Mouse (Mus musculus) heart, embryonic 10.5 days (tissue): ENCODE results near the gene Rbm11. TPM values are rescaled to one million over a fixed set of nuclear protein-coding genes. Genes with fewer than 3 reads are reported as not detected.
A peak's percentile ranks its signal among the peaks of the same experiment; 100 is the strongest.

ENCODE experiments used
- DNase-seq: peaks from one replicate; pipeline ENCODE4 v3.0.0-alpha.2; 2017; ENCODE audit warnings: low spot score
- H3K27ac ChIP-seq: fragments of 300-500 bp; sonication (generic); 2 replicates; pipeline ENCODE4 v1.5.1; 2016; ENCODE audit warnings: mild to moderate bottlenecking
- H3K27me3 ChIP-seq: fragments of 300-500 bp; sonication (generic); 2 replicates; pipeline ENCODE4 v1.6.1; 2016; ENCODE audit warnings: mild to moderate bottlenecking; ENCODE audit not compliant: poor library complexity, insufficient read depth, severe bottlenecking
- H3K36me3 ChIP-seq: fragments of 300-500 bp; sonication (generic); 2 replicates; pipeline ENCODE4 v1.6.1; 2016; ENCODE audit warnings: mild to moderate bottlenecking, moderate library complexity
- H3K4me1 ChIP-seq: fragments of 300-500 bp; sonication (generic); 2 replicates; pipeline ENCODE4 v1.6.1; 2016; ENCODE audit warnings: mild to moderate bottlenecking
- H3K4me3 ChIP-seq: fragments of 300-500 bp; sonication (generic); 2 replicates; pipeline ENCODE4 v1.5.1; 2016; ENCODE audit warnings: mild to moderate bottlenecking, moderate library complexity
- H3K9me3 ChIP-seq: fragments of 300-500 bp; sonication (generic); 2 replicates; pipeline ENCODE4 v1.6.1; 2016; ENCODE audit warnings: mild to moderate bottlenecking, moderate library complexity
- WGBS: fragments of 180-500 bp; shearing (Covaris S2); methylation state at CpG from one replicate; pipeline ENCODE4 v1.1.7; 2016; 5-methylcytosine and 5-hydroxymethylcytosine counted together
- polyA plus RNA-seq: library from polyadenylated mRNA; unstranded; fragments of >200 nt; fragmentation: Nextera tagmentation; extraction: Ambion mirVana; gene quantifications from 2 replicates; pipeline ENCODE4 v1.2.1, GENCODE M21; 2016

Rbm11 gene
- polyA plus RNA-seq: 0.28 and 0.41 TPM in 2 replicates

GRCm38 (mm10) chr16:75592671-75593500, at the start of gene Rbm11:
Rbm11 (plus strand) TSS chr16:75592844.
- H3K36me3 ChIP-seq: no peaks in the 10 kb centered on the region
- H3K27me3 ChIP-seq: no peaks in the 10 kb centered on the region
- peak within 1 kb of the TSS; percentile 73 for H3K4me3 ChIP-seq
- H3K27ac ChIP-seq: peak within 1 kb of the TSS; percentile 52; the same call in 1 of the 2 replicates
- no peaks in the 10 kb centered on the region for H3K4me1 ChIP-seq
- no peaks in the 10 kb centered on the region for H3K9me3 ChIP-seq
- DNase-seq: peak; percentile 81
- under 1% methylated on average over 52 of the region's 55 CpGs for WGBS

- Histone ChIP-seq H3K4me3 (no peak overlapping the region), H3K9me3 (no peaks in the 10 kb centered on the region), H3K36me3 (no peaks in the 10 kb centered on the region), H3K4me1 (no peaks in the 10 kb centered on the region), H3K27me3 (no peaks in the 10 kb centered on the region), H3K27ac (no peak overlapping the region)
- no peak for DNase-seq
- 71% methylated on average over 1 of the region's 1 CpGs for WGBS
Measured at GRCm38 (mm10) chr16:75545310-75545709, 47.3 kb upstream of the Rbm11 start.

GRCm38 (mm10) chr16:75562910-75563309, 29.7 kb upstream of the Rbm11 start:
- DNase-seq: no peak
- Histone ChIP-seq H3K9me3 (no peaks in the 10 kb centered on the region), H3K36me3 (no peaks in the 10 kb centered on the region), H3K27ac (no peak overlapping the region), H3K4me3 (no peak overlapping the region), H3K4me1 (no peaks in the 10 kb centered on the region), H3K27me3 (no peaks in the 10 kb centered on the region)
- 89% methylated on average over 2 of the region's 2 CpGs for WGBS

GRCm38 (mm10) chr16:75582279-75582678, 10.4 kb upstream of the Rbm11 start:
- H3K4me3 ChIP-seq: no peak overlapping the region
- no peaks in the 10 kb centered on the region for H3K4me1 ChIP-seq
- no peaks in the 10 kb centered on the region for H3K27me3 ChIP-seq
- WGBS: 74% methylated on average over 5 of the region's 5 CpGs
- H3K36me3 ChIP-seq: no peaks in the 10 kb centered on the region
- H3K9me3 ChIP-seq: no peaks in the 10 kb centered on the region
- DNase-seq: no peak
- H3K27ac ChIP-seq: no peak overlapping the region

- no peak for DNase-seq
- 84% methylated on average over 7 of the region's 7 CpGs for WGBS
- Histone ChIP-seq H3K27me3 (no peaks in the 10 kb centered on the region), H3K9me3 (no peaks in the 10 kb centered on the region), H3K4me3 (no peak within 1 kb of the TSS), H3K36me3 (no peaks in the 10 kb centered on the region), H3K27ac (no peak within 1 kb of the TSS), H3K4me1 (no peaks in the 10 kb centered on the region)
Measured at GRCm38 (mm10) chr16:75585961-75586360, 6.7 kb upstream of the Rbm11 start, which contains the start of gene Lipi. Lipi (minus strand) TSS chr16:75586061.

GRCm38 (mm10) chr16:75586466-75586865, 6.2 kb upstream of the Rbm11 start:
- no peaks in the 10 kb centered on the region for H3K27me3 ChIP-seq
- no peak overlapping the region for H3K27ac ChIP-seq
- no peaks in the 10 kb centered on the region for H3K36me3 ChIP-seq
- DNase-seq: no peak
- 28% methylated on average over 3 of the region's 3 CpGs for WGBS
- no peaks in the 10 kb centered on the region for H3K4me1 ChIP-seq
- H3K9me3 ChIP-seq: no peaks in the 10 kb centered on the region
- no peak overlapping the region for H3K4me3 ChIP-seq

- H3K9me3 ChIP-seq: no peaks in the 10 kb centered on the region
- H3K27ac ChIP-seq: no peak overlapping the region
- no peaks in the 10 kb centered on the region for H3K36me3 ChIP-seq
- 20% methylated on average over 15 of the region's 15 CpGs for WGBS
- no peaks in the 10 kb centered on the region for H3K27me3 ChIP-seq
- DNase-seq: no peak
- no peaks in the 10 kb centered on the region for H3K4me1 ChIP-seq
- peak overlapping the region; percentile 73 for H3K4me3 ChIP-seq
Measured at GRCm38 (mm10) chr16:75593501-75594183, 998 bp downstream of the Rbm11 start.

GRCm38 (mm10) chr16:75606415-75606814, 13.8 kb downstream of the Rbm11 start:
- DNase-seq: no peak
- Histone ChIP-seq H3K4me3 (no peak overlapping the region), H3K9me3 (no peaks in the 10 kb centered on the region), H3K27me3 (no peaks in the 10 kb centered on the region), H3K4me1 (no peaks in the 10 kb centered on the region), H3K36me3 (no peaks in the 10 kb centered on the region), H3K27ac (no peak overlapping the region)
- 85% methylated on average over 1 of the region's 1 CpGs for WGBS

- Histone ChIP-seq H3K4me1 (no peaks in the 10 kb centered on the region), H3K36me3 (no peaks in the 10 kb centered on the region), H3K27me3 (no peaks in the 10 kb centered on the region), H3K9me3 (no peaks in the 10 kb centered on the region), H3K4me3 (no peak overlapping the region), H3K27ac (no peak overlapping the region)
- DNase-seq: no peak
Measured at GRCm38 (mm10) chr16:75612561-75612960, 19.9 kb downstream of the Rbm11 start.

- Histone ChIP-seq H3K36me3 (no peaks in the 10 kb centered on the region), H3K4me1 (no peaks in the 10 kb centered on the region), H3K27ac (no peak overlapping the region), H3K9me3 (no peaks in the 10 kb centered on the region), H3K4me3 (no peak overlapping the region), H3K27me3 (no peaks in the 10 kb centered on the region)
- DNase-seq: no peak
- WGBS: 83% methylated on average over 2 of the region's 2 CpGs
Measured at GRCm38 (mm10) chr16:75617651-75618349, 25.2 kb downstream of the Rbm11 start.

GRCm38 (mm10) chr16:75627862-75628261, 35.2 kb downstream of the Rbm11 start:
- Histone ChIP-seq H3K9me3 (no peaks in the 10 kb centered on the region), H3K4me1 (no peaks in the 10 kb centered on the region), H3K36me3 (no peaks in the 10 kb centered on the region), H3K4me3 (no peak overlapping the region), H3K27ac (no peak overlapping the region), H3K27me3 (no peaks in the 10 kb centered on the region)
- no peak for DNase-seq
- 78% methylated on average over 2 of the region's 2 CpGs for WGBS
